Mouse (Mus musculus) neural tube, embryonic 13.5 days (tissue): ENCODE data around the gene Dach1. TPM values are rescaled to one million over a fixed set of nuclear protein-coding genes. Genes with fewer than 3 reads are reported as not detected.

Experiments used
- ATAC-seq: fragments of 200-750 bp; cut with Nextera tagmentation; 2 replicates; pipeline ENCODE4 v1.8.0; 2017; ENCODE audit warnings: low read depth, mild to moderate bottlenecking, moderate TSS enrichment, moderate library complexity
- H3K27ac ChIP-seq: fragments of 300-500 bp; sonication (generic); replicated peaks from 2 replicates; pipeline ENCODE4 v1.5.1; 2015; ENCODE audit warnings: moderate library complexity, mild to moderate bottlenecking, inconsistent platforms
- H3K27me3 ChIP-seq: fragments of 300-500 bp; sonication (generic); 2 replicates; pipeline ENCODE4 v1.6.1; 2015; ENCODE audit warnings: mild to moderate bottlenecking, inconsistent platforms
- H3K36me3 ChIP-seq: fragments of 300-500 bp; sonication (generic); 2 replicates; pipeline ENCODE4 v1.6.1; 2015; ENCODE audit warnings: mild to moderate bottlenecking, inconsistent platforms
- H3K4me1 ChIP-seq: fragments of 300-500 bp; sonication (generic); replicated peaks from 2 replicates; pipeline ENCODE4 v1.6.1; 2015; ENCODE audit warnings: inconsistent platforms
- H3K4me2 ChIP-seq: fragments of 300-500 bp; sonication (generic); 2 replicates; pipeline ENCODE4 v1.6.1; 2015; ENCODE audit warnings: inconsistent platforms, mild to moderate bottlenecking, moderate library complexity
- H3K4me3 ChIP-seq: fragments of 300-500 bp; sonication (generic); 2 replicates; pipeline ENCODE4 v1.5.1; 2015; ENCODE audit warnings: mild to moderate bottlenecking, inconsistent platforms
- H3K9ac ChIP-seq: fragments of 300-500 bp; sonication (generic); 2 replicates; pipeline ENCODE4 v1.6.1; 2015; ENCODE audit warnings: moderate library complexity, mild to moderate bottlenecking, inconsistent platforms
- H3K9me3 ChIP-seq: fragments of 300-500 bp; sonication (generic); 2 replicates; pipeline ENCODE4 v1.6.1; 2016; ENCODE audit warnings: inconsistent platforms
- WGBS: fragments of 180-500 bp; shearing (Covaris S2); methylation state at CpG from one replicate; pipeline ENCODE4 v1.1.7; 2015; 5-methylcytosine and 5-hydroxymethylcytosine counted together
- polyA plus RNA-seq: library from polyadenylated mRNA; unstranded; fragments of >200 nt; fragmentation: Nextera tagmentation; extraction: Ambion mirVana; gene quantifications from 2 replicates; pipeline ENCODE4 v1.2.1, GENCODE M21; 2015

The Dach1 gene
- polyA plus RNA-seq: 18.7 and 19.5 TPM in 2 replicates

DNA sequence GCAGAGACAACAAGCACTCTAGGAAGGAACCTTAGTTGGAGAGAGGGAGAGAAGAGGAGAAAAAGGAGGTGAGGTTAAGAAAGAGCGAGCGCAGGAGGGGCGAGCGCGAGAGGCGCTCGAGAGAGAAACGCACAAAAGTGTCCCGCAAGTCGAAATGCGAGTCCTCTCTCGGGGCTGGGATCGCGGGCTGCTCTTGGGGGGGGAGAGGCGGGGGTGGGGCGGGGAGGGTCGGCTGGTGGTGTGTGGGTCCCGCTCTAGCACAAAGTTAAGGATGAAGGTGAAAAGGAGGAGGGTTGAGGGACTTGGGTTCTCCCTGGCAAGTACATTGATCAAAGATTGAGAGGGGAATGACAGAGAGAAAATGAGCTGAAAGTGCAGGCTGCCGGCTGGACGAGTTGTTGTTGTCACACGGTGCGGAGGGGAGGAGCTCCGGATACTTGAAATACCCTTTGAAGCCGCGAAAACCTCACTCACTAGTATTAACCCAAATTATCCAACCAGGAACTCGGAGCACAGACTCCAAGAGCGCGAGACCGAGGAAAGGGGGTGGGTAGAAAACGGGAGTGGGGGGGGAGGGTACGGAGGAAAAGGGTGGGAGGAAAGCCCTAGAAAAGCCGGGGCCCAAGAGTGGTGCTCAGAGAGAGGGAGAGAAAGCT is at the start of gene Dach1:
Gene Dach1 (minus strand): TSS at position 345 of the 656 bp plus-strand sequence.
- Histone ChIP-seq H3K4me1 (peaks cover 48% of the 10 kb centered on the region), H3K4me2 (peak within 1 kb of the TSS; percentile 75), H3K9me3 (no peaks in the 10 kb centered on the region), H3K36me3 (no peaks in the 10 kb centered on the region), H3K9ac (peak within 1 kb of the TSS; percentile 96), H3K27me3 (no peaks in the 10 kb centered on the region), H3K27ac (peak within 1 kb of the TSS; percentile 97), H3K4me3 (peak within 1 kb of the TSS; percentile 91)
- ATAC-seq: peak; percentile 71
- WGBS: under 1% methylated on average over 32 of the region's 32 CpGs

- Histone ChIP-seq H3K36me3 (no peaks in the 10 kb centered on the region), H3K27ac (no peak overlapping the region), H3K4me1 (no peaks in the 10 kb centered on the region), H3K27me3 (no peaks in the 10 kb centered on the region), H3K4me3 (no peak overlapping the region), H3K9ac (no peak overlapping the region), H3K9me3 (no peaks in the 10 kb centered on the region), H3K4me2 (no peak overlapping the region)
- 90% methylated on average over 3 of the region's 3 CpGs for WGBS
- ATAC-seq: no peak
Measured at GRCm38 (mm10) chr14:98200089-98200488, 30.5 kb upstream of the Dach1 start.

DNA sequence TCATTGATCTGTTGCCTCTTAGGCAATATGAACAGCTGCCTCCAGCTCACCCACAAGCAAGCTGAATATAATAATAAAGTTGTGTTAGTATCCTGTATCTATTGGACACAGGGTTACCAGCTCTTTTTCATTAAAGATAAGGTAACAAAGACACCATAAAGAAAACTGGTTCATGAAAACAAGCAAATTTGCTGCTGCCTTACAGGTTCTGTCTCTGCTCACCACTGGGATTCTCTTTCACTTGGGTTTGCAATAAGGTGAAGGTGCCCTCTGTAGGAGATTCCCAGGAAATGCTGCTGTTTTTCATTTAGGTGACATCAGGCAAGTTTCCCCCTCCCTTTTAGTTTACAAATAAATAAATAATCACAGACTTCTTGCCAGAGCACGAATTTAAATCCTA is 12.0 kb upstream of the Dach1 start:
- Histone ChIP-seq H3K36me3 (no peaks in the 10 kb centered on the region), H3K9me3 (no peaks in the 10 kb centered on the region), H3K27me3 (no peaks in the 10 kb centered on the region), H3K4me3 (no peak overlapping the region), H3K9ac (no peak overlapping the region), H3K4me2 (no peak overlapping the region), H3K4me1 (no peaks in the 10 kb centered on the region), H3K27ac (no peak overlapping the region)
- 10% methylated on average over 1 of the region's 1 CpGs for WGBS
- ATAC-seq: peak; percentile 40; the same call in 1 of the 2 replicates

DNA sequence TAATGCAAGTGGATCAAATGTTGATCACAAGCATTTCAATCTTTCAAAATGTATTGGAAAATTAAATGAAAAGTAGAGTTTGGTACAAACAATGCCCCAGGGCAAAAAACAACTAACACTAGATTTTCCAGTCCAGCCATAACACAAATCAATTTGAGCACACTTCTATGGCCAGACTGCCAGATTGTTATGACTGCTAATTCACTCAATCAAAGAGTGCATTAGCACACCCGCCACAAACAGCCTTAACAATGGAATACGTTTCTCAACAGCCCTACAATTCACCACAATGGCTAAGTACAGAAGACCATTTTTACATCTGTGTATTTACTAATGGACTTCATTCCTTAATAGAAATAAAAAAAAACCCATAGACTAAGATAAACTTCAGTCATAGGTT is 4.3 kb upstream of the Dach1 start:
- Histone ChIP-seq H3K27ac (no peak overlapping the region), H3K4me3 (no peak overlapping the region), H3K4me2 (no peak overlapping the region), H3K9me3 (no peaks in the 10 kb centered on the region), H3K27me3 (no peaks in the 10 kb centered on the region), H3K9ac (no peak overlapping the region), H3K36me3 (no peaks in the 10 kb centered on the region), H3K4me1 (peaks cover 26% of the 10 kb centered on the region)
- WGBS: 12% methylated on average over 2 of the region's 2 CpGs
- no peak for ATAC-seq

DNA sequence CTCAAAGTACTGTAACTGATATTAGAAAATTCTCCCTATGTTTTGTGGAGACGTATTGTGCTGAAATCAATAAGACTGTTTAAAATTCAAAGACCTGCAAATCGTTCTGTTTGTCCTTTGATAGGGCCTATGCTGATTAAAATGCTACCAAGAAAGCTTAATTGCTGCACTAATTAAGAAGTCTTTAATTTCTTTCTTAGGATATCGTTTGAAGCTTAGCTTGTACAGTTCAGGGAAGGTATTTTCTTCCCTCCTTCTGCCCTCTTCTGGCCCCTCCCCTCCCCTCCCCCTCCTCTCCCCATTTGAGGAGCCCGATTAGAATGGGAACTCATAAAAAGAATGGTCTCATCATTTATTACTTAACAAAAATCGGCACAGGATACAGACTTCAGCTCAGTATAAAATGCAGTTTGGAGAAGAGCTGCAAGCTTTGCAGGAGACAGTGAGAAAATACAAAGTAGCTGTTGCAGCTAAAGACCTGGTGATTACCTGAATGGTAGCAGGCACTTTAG is 2.9 kb upstream of the Dach1 start:
- H3K36me3 ChIP-seq: no peaks in the 10 kb centered on the region
- no peak overlapping the region for H3K27ac ChIP-seq
- no peaks in the 10 kb centered on the region for H3K27me3 ChIP-seq
- H3K4me1 ChIP-seq: peaks cover 26% of the 10 kb centered on the region
- peak overlapping the region; percentile 5 for H3K4me3 ChIP-seq
- H3K9ac ChIP-seq: peak overlapping the region; percentile 1; the same call in 1 of the 2 replicates
- no peak for ATAC-seq
- 6% methylated on average over 5 of the region's 5 CpGs for WGBS
- H3K9me3 ChIP-seq: no peaks in the 10 kb centered on the region
- peak overlapping the region; percentile 44 for H3K4me2 ChIP-seq

- Histone ChIP-seq H3K4me2 (peak overlapping the region; percentile 44), H3K27me3 (no peaks in the 10 kb centered on the region), H3K27ac (no peak overlapping the region), H3K4me3 (no peak overlapping the region), H3K36me3 (no peaks in the 10 kb centered on the region), H3K4me1 (peaks cover 31% of the 10 kb centered on the region), H3K9ac (0 out of 2 replicates have a peak overlapping the region, but pooled peaks have one; percentile 31), H3K9me3 (no peaks in the 10 kb centered on the region)
- no peak for ATAC-seq
- WGBS: 5% methylated on average over 5 of the region's 5 CpGs
Measured at GRCm38 (mm10) chr14:98171861-98172260, 2.3 kb upstream of the Dach1 start.

GRCm38 (mm10) chr14:98168908-98169401 is 610 bp downstream of the Dach1 start:
- peak overlapping the region; percentile 97 for H3K27ac ChIP-seq

DNA sequence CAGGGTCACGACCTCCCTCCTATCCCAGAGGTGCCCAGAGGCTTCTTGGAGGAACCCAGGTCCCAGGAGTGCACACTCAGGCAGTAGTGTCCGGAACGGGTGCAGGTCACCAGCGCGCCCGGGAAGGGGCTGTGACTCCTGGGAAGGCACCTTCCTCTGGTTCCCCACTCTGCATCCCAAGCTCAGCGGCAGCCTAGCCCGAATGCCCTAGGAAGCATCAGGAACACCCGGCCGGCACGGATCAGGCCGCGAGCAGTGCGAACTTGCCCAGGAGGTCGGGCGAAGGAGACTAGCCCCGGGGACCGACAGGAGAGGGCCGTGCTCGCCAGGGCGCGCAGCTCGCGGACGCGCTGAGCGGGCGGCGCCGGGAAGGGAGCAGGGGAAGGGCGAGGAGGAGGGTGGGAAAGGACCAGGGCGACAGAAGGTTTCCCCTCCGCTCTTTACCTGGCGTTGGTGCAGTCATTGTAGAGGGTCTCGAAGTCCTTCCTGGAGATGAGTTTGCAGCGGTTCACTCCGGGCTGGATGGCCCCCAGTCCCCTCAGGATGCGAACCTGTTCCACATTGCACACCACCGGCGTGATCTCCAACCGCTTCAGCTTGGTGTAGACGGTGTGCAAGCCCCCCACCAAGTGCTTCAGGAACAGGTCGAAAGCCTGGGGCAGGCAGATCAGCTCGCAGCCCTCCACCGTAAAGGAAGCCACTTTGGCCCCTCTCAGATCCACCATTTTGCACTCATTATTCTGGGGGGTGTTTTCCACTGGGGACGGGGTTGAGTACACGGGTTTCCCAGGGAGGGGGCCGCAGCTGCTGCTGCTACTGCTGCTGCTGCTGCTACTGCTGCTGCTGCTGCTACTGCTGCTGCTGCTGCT is 1.3 kb downstream of the Dach1 start:
- no peaks in the 10 kb centered on the region for H3K9me3 ChIP-seq
- H3K36me3 ChIP-seq: no peaks in the 10 kb centered on the region
- ATAC-seq: peak; percentile 65
- H3K4me2 ChIP-seq: peak overlapping the region; percentile 75
- H3K4me3 ChIP-seq: peak overlapping the region; percentile 91
- no peaks in the 10 kb centered on the region for H3K27me3 ChIP-seq
- under 1% methylated on average over 48 of the region's 48 CpGs for WGBS
- H3K4me1 ChIP-seq: peaks cover 43% of the 10 kb centered on the region
- H3K9ac ChIP-seq: peak overlapping the region; percentile 96
- peak overlapping the region; percentile 97 for H3K27ac ChIP-seq

More at GRCm38 (mm10) chr14:98168908-98169401, 610 bp downstream of the Dach1 start:
- under 1% methylated on average over 45 of the region's 45 CpGs for WGBS
- ATAC-seq: peak; percentile 23
- no peaks in the 10 kb centered on the region for H3K9me3 ChIP-seq
- peak overlapping the region; percentile 96 for H3K9ac ChIP-seq
- H3K36me3 ChIP-seq: no peaks in the 10 kb centered on the region
- H3K27me3 ChIP-seq: no peaks in the 10 kb centered on the region
- peaks cover 43% of the 10 kb centered on the region for H3K4me1 ChIP-seq
- H3K4me2 ChIP-seq: peak overlapping the region; percentile 75
- H3K4me3 ChIP-seq: peak overlapping the region; percentile 91

- Histone ChIP-seq H3K36me3 (no peaks in the 10 kb centered on the region), H3K27ac (peak overlapping the region; percentile 97), H3K9me3 (no peaks in the 10 kb centered on the region), H3K4me1 (peaks cover 37% of the 10 kb centered on the region), H3K27me3 (no peaks in the 10 kb centered on the region), H3K4me2 (peak overlapping the region; percentile 75), H3K9ac (peak overlapping the region; percentile 96), H3K4me3 (peak overlapping the region; percentile 91)
- under 1% methylated on average over 33 of the region's 33 CpGs for WGBS
- peak; percentile 64 for ATAC-seq
Measured at GRCm38 (mm10) chr14:98167186-98168038, 2.2 kb downstream of the Dach1 start.

DNA sequence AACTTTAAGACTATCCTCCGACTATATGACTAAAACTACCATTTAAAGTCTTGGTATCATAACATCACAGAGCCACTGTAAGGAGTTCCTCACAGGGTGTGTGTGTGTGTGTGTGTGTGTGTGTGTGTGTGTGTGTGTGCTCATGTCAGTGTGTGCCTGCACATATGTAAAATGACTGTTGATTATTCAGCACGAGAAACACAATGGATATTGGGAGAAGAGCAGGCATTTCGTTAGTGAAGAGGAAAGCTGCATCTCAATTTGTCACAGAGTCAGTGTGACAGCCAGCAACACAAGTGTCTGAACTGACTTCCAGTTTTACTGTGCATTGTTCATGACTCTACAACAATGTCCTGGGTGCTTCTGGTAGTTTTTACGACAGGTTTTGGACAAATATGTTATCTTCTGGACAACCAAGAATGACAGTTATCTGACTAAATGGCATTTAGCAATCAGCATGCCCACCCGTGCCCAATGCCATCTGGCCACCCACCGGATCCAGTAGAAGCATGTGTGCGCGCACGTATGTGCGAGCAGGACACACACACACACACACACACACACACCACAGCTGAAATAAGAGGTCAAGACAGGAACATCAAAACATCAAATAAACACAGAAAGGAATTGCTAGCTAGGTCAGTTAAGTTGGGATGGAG is 3.1 kb downstream of the Dach1 start:
- peaks cover 30% of the 10 kb centered on the region for H3K4me1 ChIP-seq
- peak overlapping the region; percentile 75 for H3K4me2 ChIP-seq
- H3K27me3 ChIP-seq: no peaks in the 10 kb centered on the region
- 30% methylated on average over 10 of the region's 10 CpGs for WGBS
- no peaks in the 10 kb centered on the region for H3K36me3 ChIP-seq
- H3K9me3 ChIP-seq: no peaks in the 10 kb centered on the region
- peak overlapping the region; percentile 96 for H3K9ac ChIP-seq
- H3K4me3 ChIP-seq: peak overlapping the region; percentile 91
- H3K27ac ChIP-seq: peak overlapping the region; percentile 97
- ATAC-seq: no peak

- WGBS: 18% methylated on average over 7 of the region's 7 CpGs
- no peaks in the 10 kb centered on the region for H3K36me3 ChIP-seq
- peaks cover 22% of the 10 kb centered on the region for H3K4me1 ChIP-seq
- no peak for ATAC-seq
- H3K27ac ChIP-seq: no peak overlapping the region
- H3K4me3 ChIP-seq: no peak overlapping the region
- no peaks in the 10 kb centered on the region for H3K9me3 ChIP-seq
- no peaks in the 10 kb centered on the region for H3K27me3 ChIP-seq
- no peak overlapping the region for H3K4me2 ChIP-seq
- H3K9ac ChIP-seq: no peak overlapping the region
Measured at GRCm38 (mm10) chr14:98156753-98157152, 12.8 kb downstream of the Dach1 start.
